In genomic region chr2:55920294-55920693, GRCm38 (mm10) we compare ENCODE assay signal across 11 mouse cellular contexts.
DNase-seq lines count a peak whose midpoint lies in the region; ATAC-seq and TF ChIP-seq lines count a peak whose summit lies in the region.
"Had no signal": no experiment of that assay in that cellular context is flagged by ENCODE, and none has a peak within 500 bp of the region (broad histone marks: within the 10 kb centered on the region; RNA-seq: fewer than 3 reads in every experiment).

No protein-coding gene starts in this region.

- peak; percentile 6 for DNase-seq in ES-CJ7 (ENCODE audit: low read depth, low spot score)
- DNase-seq in thymus, postnatal 25 days = no peak
- no peak for DNase-seq in layer of hippocampus, postnatal 10 days (ENCODE audit: low spot score in 2 of 2)
- DNase-seq: thymus, postnatal 36 days had no signal

- no peak overlapping the region for H3K9ac ChIP-seq in intestine, postnatal 0 days (ENCODE audit: low read depth, low read length)
- no peak overlapping the region for H3K9ac ChIP-seq in intestine, embryonic 15.5 days
- no peak overlapping the region for H3K9ac ChIP-seq in forebrain, embryonic 13.5 days
- no peak overlapping the region for H3K9ac ChIP-seq in midbrain, embryonic 15.5 days
- no peak overlapping the region for H3K9ac ChIP-seq in kidney, embryonic 14.5 days (ENCODE audit: low read depth, low read length)
- H3K9ac ChIP-seq: embryonic facial prominence, embryonic 13.5 days had no signal

- no peak overlapping the region for H3K27ac ChIP-seq in intestine, postnatal 0 days (ENCODE audit: low read depth, low read length)
- no peak overlapping the region for H3K27ac ChIP-seq in intestine, embryonic 15.5 days
- no peak overlapping the region for H3K27ac ChIP-seq in forebrain, embryonic 13.5 days
- no peak overlapping the region for H3K27ac ChIP-seq in midbrain, embryonic 15.5 days
- H3K27ac ChIP-seq in kidney, embryonic 14.5 days (ENCODE audit: low read depth, low read length) = no peak overlapping the region
- H3K27ac ChIP-seq: embryonic facial prominence, embryonic 13.5 days had no signal

- no peak for ATAC-seq in intestine, postnatal 0 days
- no peak for ATAC-seq in intestine, embryonic 15.5 days
- peak; percentile 84 for ATAC-seq in forebrain, embryonic 13.5 days
- peak; percentile 83; the same call in 1 of the 2 replicates for ATAC-seq in midbrain, embryonic 15.5 days (replicated peaks)
- no peak for ATAC-seq in kidney, embryonic 14.5 days (ENCODE audit: low FRiP score, low TSS enrichment)
- ATAC-seq: intestine, embryonic 16.5 days had no signal

- no peak overlapping the region for H3K4me3 ChIP-seq in intestine, postnatal 0 days (ENCODE audit: low read depth, low read length)
- H3K4me3 ChIP-seq in intestine, embryonic 15.5 days (replicated peaks) = no peak overlapping the region
- no peak overlapping the region for H3K4me3 ChIP-seq in forebrain, embryonic 13.5 days
- H3K4me3 ChIP-seq in midbrain, embryonic 15.5 days = no peak overlapping the region
- H3K4me3 ChIP-seq in kidney, embryonic 14.5 days (ENCODE audit: low read length) = no peak overlapping the region
- H3K4me3 ChIP-seq: embryonic facial prominence, embryonic 13.5 days had no signal

- no peaks in the 10 kb centered on the region for H3K27me3 ChIP-seq in intestine, postnatal 0 days (replicated peaks; ENCODE audit: control insufficient read depth, insufficient read depth, low read length)
- no peaks in the 10 kb centered on the region for H3K27me3 ChIP-seq in intestine, embryonic 15.5 days (replicated peaks)
- H3K27me3 ChIP-seq in forebrain, embryonic 13.5 days = no peaks in the 10 kb centered on the region
- H3K27me3 ChIP-seq in midbrain, embryonic 15.5 days (replicated peaks) = no peaks in the 10 kb centered on the region
- H3K27me3 ChIP-seq in kidney, embryonic 14.5 days (ENCODE audit: control insufficient read depth, insufficient read depth, low read length) = no peaks in the 10 kb centered on the region
- H3K27me3 ChIP-seq: embryonic facial prominence, embryonic 13.5 days had no signal

- WGBS in intestine, postnatal 0 days = 66% methylated on average over 1 of the region's 1 CpGs
- WGBS in intestine, embryonic 15.5 days = 63% methylated on average over 1 of the region's 1 CpGs
- WGBS in forebrain, embryonic 13.5 days = 84% methylated on average over 1 of the region's 1 CpGs
- 81% methylated on average over 1 of the region's 1 CpGs for WGBS in midbrain, embryonic 15.5 days
- 77% methylated on average over 1 of the region's 1 CpGs for WGBS in kidney, embryonic 14.5 days

- no peaks in the 10 kb centered on the region for H3K36me3 ChIP-seq in intestine, postnatal 0 days (ENCODE audit: control insufficient read depth, insufficient read depth)
- H3K36me3 ChIP-seq in intestine, embryonic 15.5 days = no peaks in the 10 kb centered on the region
- no peaks in the 10 kb centered on the region for H3K36me3 ChIP-seq in forebrain, embryonic 13.5 days (ENCODE audit: poor library complexity, severe bottlenecking)
- no peaks in the 10 kb centered on the region for H3K36me3 ChIP-seq in midbrain, embryonic 15.5 days (replicated peaks)
- no peaks in the 10 kb centered on the region for H3K36me3 ChIP-seq in kidney, embryonic 14.5 days (ENCODE audit: control insufficient read depth, insufficient read depth, low read length)
- H3K36me3 ChIP-seq: embryonic facial prominence, embryonic 13.5 days had no signal

- no peak overlapping the region for H3K4me2 ChIP-seq in intestine, postnatal 0 days (replicated peaks; ENCODE audit: low read depth)
- no peak overlapping the region for H3K4me2 ChIP-seq in intestine, embryonic 15.5 days (replicated peaks)
- H3K4me2 ChIP-seq in forebrain, embryonic 13.5 days = no peak overlapping the region
- no peak overlapping the region for H3K4me2 ChIP-seq in midbrain, embryonic 15.5 days
- H3K4me2 ChIP-seq in kidney, embryonic 14.5 days (replicated peaks; ENCODE audit: low read depth, low read length) = no peak overlapping the region
- H3K4me2 ChIP-seq: embryonic facial prominence, embryonic 13.5 days had no signal

- no peaks in the 10 kb centered on the region for H3K9me3 ChIP-seq in intestine, postnatal 0 days (ENCODE audit: control insufficient read depth)
- H3K9me3 ChIP-seq in intestine, embryonic 15.5 days = no peaks in the 10 kb centered on the region
- no peaks in the 10 kb centered on the region for H3K9me3 ChIP-seq in forebrain, embryonic 13.5 days (replicated peaks)
- H3K9me3 ChIP-seq in midbrain, embryonic 15.5 days = no peaks in the 10 kb centered on the region
- no peaks in the 10 kb centered on the region for H3K9me3 ChIP-seq in kidney, embryonic 14.5 days (ENCODE audit: control insufficient read depth, low read length)
- H3K9me3 ChIP-seq: embryonic facial prominence, embryonic 13.5 days had no signal

- H3K4me1 ChIP-seq in intestine, postnatal 0 days (replicated peaks; ENCODE audit: control insufficient read depth, insufficient read depth, low read length) = no peaks in the 10 kb centered on the region
- no peaks in the 10 kb centered on the region for H3K4me1 ChIP-seq in intestine, embryonic 15.5 days (replicated peaks)
- H3K4me1 ChIP-seq in forebrain, embryonic 13.5 days = no peaks in the 10 kb centered on the region
- no peaks in the 10 kb centered on the region for H3K4me1 ChIP-seq in midbrain, embryonic 15.5 days
- no peaks in the 10 kb centered on the region for H3K4me1 ChIP-seq in kidney, embryonic 14.5 days (ENCODE audit: control insufficient read depth, insufficient read depth, low read length)
- H3K4me1 ChIP-seq: embryonic facial prominence, embryonic 13.5 days had no signal

- peak; percentile 49 for TF ChIP-seq CTCF in intestine, postnatal 0 days (IDR thresholded peaks at IDR 0.05; ENCODE audit: low read depth)

Comparison
In these comparisons a context has a peak if more than half of its experiments do, and no peak if none do; other contexts are left out.
1. ATAC-seq: peak in forebrain, embryonic 13.5 days (single experiment) and midbrain, embryonic 15.5 days (single experiment); none in intestine, postnatal 0 days (single experiment), intestine, embryonic 15.5 days (single experiment) and kidney, embryonic 14.5 days (single experiment).